19 mouse cellular contexts compared by ENCODE assay signal in genomic region chr17:48371621-48372020, GRCm38 (mm10). TPM values are rescaled to one million over a fixed set of nuclear protein-coding genes. Genes with fewer than 3 reads are reported as not detected.
DNase-seq lines count a peak whose midpoint lies in the region; ATAC-seq and TF ChIP-seq lines count a peak whose summit lies in the region.
"Had no signal": no experiment of that assay in that cellular context is flagged by ENCODE, and none has a peak within 500 bp of the region (broad histone marks: within the 10 kb centered on the region; RNA-seq: fewer than 3 reads in every experiment).

No protein-coding gene starts in this region.

- DNase-seq in kidney, adult 2 months, result peak; percentile 56
- peak; percentile 54 for DNase-seq in kidney, adult 9 months
- DNase-seq: adrenal gland, adult 2 months; adrenal gland, adult 8-10 months; adrenal gland, postnatal 10 days; adrenal gland, postnatal 14 days; adrenal gland, postnatal 25 days; adrenal gland, postnatal 36 days; B cell, adult 2 months; cerebellum, adult 11 months; cerebellum, adult 11-12 months; cerebellum, adult 18-20 months had no signal

- no peak for TF ChIP-seq CTCF in kidney, adult 2 months (conservative IDR thresholded peaks at IDR 0.05; ENCODE audit: insufficient read depth, insufficient read length, low read depth, low read length)

- H3K9ac ChIP-seq in kidney, embryonic 14.5 days (ENCODE audit: low read depth, low read length), result no peak overlapping the region
- H3K9ac ChIP-seq in kidney, embryonic 16.5 days (replicated peaks; ENCODE audit: low read length), result no peak overlapping the region

- H3K27ac ChIP-seq in kidney, adult 2 months (ENCODE audit: insufficient read depth, low read depth, low read length), result peak overlapping the region; percentile 90
- no peak overlapping the region for H3K27ac ChIP-seq in kidney, embryonic 14.5 days (ENCODE audit: low read depth, low read length)
- no peak overlapping the region for H3K27ac ChIP-seq in kidney, embryonic 16.5 days (ENCODE audit: low read length)

- H3K27me3 ChIP-seq in kidney, adult 2 months (replicated peaks; ENCODE audit: control insufficient read depth, insufficient read depth, low read length), result no peaks in the 10 kb centered on the region
- no peaks in the 10 kb centered on the region for H3K27me3 ChIP-seq in kidney, embryonic 14.5 days (ENCODE audit: control insufficient read depth, insufficient read depth, low read length)
- H3K27me3 ChIP-seq in kidney, embryonic 16.5 days (ENCODE audit: insufficient read depth, low read length), result no peaks in the 10 kb centered on the region
- H3K27me3 ChIP-seq: Patski had no signal

- no peaks in the 10 kb centered on the region for H3K4me1 ChIP-seq in kidney, adult 2 months (ENCODE audit: control insufficient read depth, insufficient read depth, low read length)
- no peaks in the 10 kb centered on the region for H3K4me1 ChIP-seq in kidney, embryonic 14.5 days (ENCODE audit: control insufficient read depth, insufficient read depth, low read length)
- H3K4me1 ChIP-seq in kidney, embryonic 16.5 days (ENCODE audit: insufficient read depth, low read length), result no peaks in the 10 kb centered on the region

- no peaks in the 10 kb centered on the region for H3K36me3 ChIP-seq in kidney, adult 2 months (ENCODE audit: control insufficient read depth, insufficient read depth, low read length)
- H3K36me3 ChIP-seq in kidney, embryonic 14.5 days (ENCODE audit: control insufficient read depth, insufficient read depth, low read length), result no peaks in the 10 kb centered on the region
- H3K36me3 ChIP-seq in kidney, embryonic 16.5 days (ENCODE audit: insufficient read depth, low read length), result no peaks in the 10 kb centered on the region
- H3K36me3 ChIP-seq: G1E had no signal

- no peak for ATAC-seq in kidney, embryonic 14.5 days (ENCODE audit: low FRiP score, low TSS enrichment)
- no peak for ATAC-seq in kidney, embryonic 16.5 days (ENCODE audit: low FRiP score, low TSS enrichment)
- ATAC-seq: activated CD4-positive, CD25-positive, alpha-beta regulatory T cell, adult 4 months; CD4-positive, CD25-positive, alpha-beta regulatory T cell, adult 4 months; Patski had no signal

- H3K9me3 ChIP-seq in kidney, embryonic 14.5 days (ENCODE audit: control insufficient read depth, low read length), result no peaks in the 10 kb centered on the region
- H3K9me3 ChIP-seq in kidney, embryonic 16.5 days (ENCODE audit: low read length), result 0 out of 2 replicates have a peak, but pooled peaks cover 3% of the 10 kb centered on the region
- H3K9me3 ChIP-seq: G1E had no signal

- no peak overlapping the region for H3K4me3 ChIP-seq in kidney, adult 2 months (ENCODE audit: insufficient read depth, low read depth, low read length)
- no peak overlapping the region for H3K4me3 ChIP-seq in kidney, embryonic 14.5 days (ENCODE audit: low read length)
- no peak overlapping the region for H3K4me3 ChIP-seq in kidney, embryonic 16.5 days (ENCODE audit: low read length)

- no peak overlapping the region for H3K4me2 ChIP-seq in kidney, embryonic 14.5 days (replicated peaks; ENCODE audit: low read depth, low read length)
- no peak overlapping the region for H3K4me2 ChIP-seq in kidney, embryonic 16.5 days (replicated peaks; ENCODE audit: low read depth, low read length)

- TF ChIP-seq POLR2A in kidney, adult 2 months (IDR thresholded peaks at IDR 0.05; ENCODE audit: low read depth, low read length), result no peak

RNA-seq across cellular contexts. Expression of gene Treml1, which starts 11.9 kb away (rescaled TPM):
- polyA plus RNA-seq in kidney, adult 2 months (2012; rRNA removed), result 0.09 and 0.15 TPM in 2 replicates
- polyA plus RNA-seq in kidney, embryonic 14.5 days (2014; fragmentation: Nextera tagmentation; extraction: Ambion mirVana), result 0.67 and 0.76 TPM in 2 replicates
- 0.59 and 0.66 TPM in 2 replicates for polyA plus RNA-seq in kidney, embryonic 16.5 days (2015; fragmentation: Nextera tagmentation; extraction: Ambion mirVana)
- polyA plus RNA-seq: activated CD4-positive, CD25-positive, alpha-beta regulatory T cell, adult 4 months; C2C12; CD4-positive, CD25-positive, alpha-beta regulatory T cell, adult 4 months; Patski had no signal

RNA-seq across cellular contexts. Expression of gene Trem2, which starts 25.4 kb away (rescaled TPM):
- polyA plus RNA-seq in kidney, adult 2 months (2012; rRNA removed), result 0.62 and 0.75 TPM in 2 replicates
- 2.0 and 2.8 TPM in 2 replicates for polyA plus RNA-seq in kidney, embryonic 14.5 days (2014; fragmentation: Nextera tagmentation; extraction: Ambion mirVana)
- 1.8 and 2.4 TPM in 2 replicates for polyA plus RNA-seq in kidney, embryonic 16.5 days (2015; fragmentation: Nextera tagmentation; extraction: Ambion mirVana)
- polyA plus RNA-seq: activated CD4-positive, CD25-positive, alpha-beta regulatory T cell, adult 4 months; C2C12; CD4-positive, CD25-positive, alpha-beta regulatory T cell, adult 4 months had no signal

RNA-seq across cellular contexts. Expression of gene Nfya, which starts 38.1 kb away (rescaled TPM):
- 45.8 and 46.2 TPM in 2 replicates for polyA plus RNA-seq in kidney, adult 2 months (2012; rRNA removed)
- 16.4 and 26.7 TPM in 2 replicates for polyA plus RNA-seq in kidney, embryonic 14.5 days (2014; fragmentation: Nextera tagmentation; extraction: Ambion mirVana)
- polyA plus RNA-seq in kidney, embryonic 16.5 days (2015; fragmentation: Nextera tagmentation; extraction: Ambion mirVana), result 16.6 and 18.9 TPM in 2 replicates

RNA-seq across cellular contexts. Expression of gene Oard1, which starts 38.2 kb away (rescaled TPM):
- 18.2 and 25.8 TPM in 2 replicates for polyA plus RNA-seq in kidney, adult 2 months (2012; rRNA removed)
- polyA plus RNA-seq in kidney, embryonic 14.5 days (2014; fragmentation: Nextera tagmentation; extraction: Ambion mirVana), result 82.5 and 101 TPM in 2 replicates
- polyA plus RNA-seq in kidney, embryonic 16.5 days (2015; fragmentation: Nextera tagmentation; extraction: Ambion mirVana), result 70.2 and 77.9 TPM in 2 replicates

RNA-seq across cellular contexts. Expression of gene B430306N03Rik, which starts 55.7 kb away (rescaled TPM):
- polyA plus RNA-seq in kidney, adult 2 months (2012; rRNA removed), result 0.08 and 0.45 TPM in 2 replicates
- 0.10 and 0.49 TPM in 2 replicates for polyA plus RNA-seq in kidney, embryonic 14.5 days (2014; fragmentation: Nextera tagmentation; extraction: Ambion mirVana)
- 0.17 and 0.25 TPM in 2 replicates for polyA plus RNA-seq in kidney, embryonic 16.5 days (2015; fragmentation: Nextera tagmentation; extraction: Ambion mirVana)
- polyA plus RNA-seq: C2C12 had no signal
